Mouse (Mus musculus) G1E (cell line): ENCODE measurements at regions not wholly inside any gene's neighbourhood (a gene's known extent, or its start where the extent isn't known, plus 50 kb on each side); places are given as distances from the start of the nearest gene placed in this dataset.

Experiments used
- CTCF ChIP-seq: IDR thresholded peaks from 2 replicates; pipeline ENCODE4 v1.5.1; 2012; ENCODE audit warnings: low read depth, low read length, inconsistent platforms, mixed read lengths
- GATA1 ChIP-seq: IDR thresholded peaks from 2 replicates; pipeline ENCODE4 v1.6.1; 2012; ENCODE audit warnings: borderline replicate concordance, low read length, inconsistent platforms, mixed read lengths
- TAL1 ChIP-seq: conservative IDR thresholded peaks from 2 replicates; pipeline ENCODE4 v1.6.1; 2012; ENCODE audit warnings: low read depth, low read length, inconsistent platforms, mixed read lengths

GRCm38 (mm10) chrX:159159727-159160126 is 50.4 kb upstream of the Rps6ka3 start:
- no peak for TF ChIP-seq CTCF
- no peak for TF ChIP-seq TAL1
- no peak for TF ChIP-seq GATA1
